Mouse (Mus musculus) liver, postnatal 0 days (tissue): Measurements from ENCODE around the gene B3gat1. TPM values are rescaled to one million over a fixed set of nuclear protein-coding genes. Genes with fewer than 3 reads are reported as not detected.
A peak's percentile ranks its signal among the peaks of the same experiment; 100 is the strongest.

Experiments used
- ATAC-seq: fragments of 200-750 bp; cut with Nextera tagmentation; 2 replicates; pipeline ENCODE4 v1.8.0; 2017; ENCODE audit warnings: mild to moderate bottlenecking, moderate library complexity
- DNase-seq: peaks from one replicate; pipeline ENCODE4 v3.0.0-alpha.2; 2016
- H3K27ac ChIP-seq: fragments of 300-500 bp; sonication (generic); 2 replicates; pipeline ENCODE4 v1.5.1; 2014; ENCODE audit warnings: antibody characterized with exemption, moderate library complexity, mild to moderate bottlenecking, low read depth
- H3K27me3 ChIP-seq: fragments of 300-500 bp; sonication (generic); 2 replicates; pipeline ENCODE4 v1.6.1; 2014; ENCODE audit warnings: low read length, control low read depth, mixed read lengths; ENCODE audit not compliant: insufficient read depth
- H3K36me3 ChIP-seq: fragments of 300-500 bp; sonication (generic); replicated peaks from 2 replicates; pipeline ENCODE4 v1.6.1; 2014; ENCODE audit warnings: mild to moderate bottlenecking, control low read depth, low read length, moderate library complexity, mixed read lengths; ENCODE audit not compliant: insufficient read depth
- H3K4me1 ChIP-seq: fragments of 300-500 bp; sonication (generic); 2 replicates; pipeline ENCODE4 v1.6.1; 2014; ENCODE audit warnings: antibody characterized with exemption, mild to moderate bottlenecking, control low read depth; ENCODE audit not compliant: insufficient read depth
- H3K4me2 ChIP-seq: fragments of 300-500 bp; sonication (generic); 2 replicates; pipeline ENCODE4 v1.6.1; 2014; ENCODE audit warnings: low read depth, mild to moderate bottlenecking, low read length, moderate library complexity, mixed read lengths
- H3K4me3 ChIP-seq: fragments of 300-500 bp; sonication (generic); 2 replicates; pipeline ENCODE4 v1.5.1; 2014; ENCODE audit warnings: low read depth, low read length
- H3K9ac ChIP-seq: fragments of 300-500 bp; sonication (generic); replicated peaks from 2 replicates; pipeline ENCODE4 v1.6.1; 2014; ENCODE audit warnings: mild to moderate bottlenecking, moderate library complexity
- H3K9me3 ChIP-seq: fragments of 300-500 bp; sonication (generic); 2 replicates; pipeline ENCODE4 v1.6.1; 2016; ENCODE audit warnings: mild to moderate bottlenecking, control low read depth, low read length, mixed read lengths
- CTCF ChIP-seq: sonication (generic); IDR thresholded peaks from 2 replicates; pipeline ENCODE4 v1.5.1; 2016; ENCODE audit warnings: antibody characterized with exemption, low read depth
- EP300 ChIP-seq: IDR thresholded peaks from 2 replicates; pipeline ENCODE4 v1.6.1; 2016; ENCODE audit warnings: antibody characterized with exemption, low read depth, mild to moderate bottlenecking
- WGBS: fragments of 180-500 bp; shearing (Covaris S2); extraction: QIAGEN DNeasy Blood & Tissue Kit; methylation state at CpG from one replicate; pipeline ENCODE4 v1.1.7; 2014; ENCODE audit not compliant: insufficient replicate concordance; 5-methylcytosine and 5-hydroxymethylcytosine counted together
- polyA plus RNA-seq: library from polyadenylated mRNA; unstranded; fragments of >200 nt; fragmentation: Nextera tagmentation; extraction: Ambion mirVana; gene quantifications from 2 replicates; pipeline ENCODE4 v1.2.1, GENCODE M21; 2015

B3gat1 gene
- polyA plus RNA-seq, 1 experiment from 2014 or later, result not detected

DNA sequence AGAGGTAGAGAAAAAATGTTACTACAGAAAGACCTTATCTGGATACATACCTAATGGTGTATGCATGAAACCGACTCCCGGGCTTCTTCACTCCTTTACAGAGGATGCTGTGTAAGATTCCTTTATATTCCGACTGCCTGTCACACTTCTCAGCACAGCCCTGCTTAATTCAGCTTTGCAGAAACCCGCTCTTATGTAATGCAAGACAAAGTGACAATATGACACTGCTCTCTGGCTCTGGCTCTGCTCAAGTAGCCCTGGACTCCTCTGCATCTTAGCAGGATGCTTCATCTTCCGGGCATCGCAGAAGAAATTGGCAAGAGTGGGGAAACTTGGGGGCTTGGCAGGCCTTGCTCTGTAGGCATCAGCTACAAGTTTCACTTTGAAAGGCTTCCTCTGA, 28.9 kb downstream of the B3gat1 start:
- DNase-seq (no peak), ATAC-seq (no peak)
- H3K4me2 ChIP-seq, result no peak overlapping the region
- H3K9me3 ChIP-seq, result no peaks in the 10 kb centered on the region
- H3K27ac ChIP-seq, result no peak overlapping the region
- TF ChIP-seq EP300 (no peak), CTCF (no peak)
- no peak overlapping the region for H3K4me3 ChIP-seq
- H3K27me3 ChIP-seq, result no peaks in the 10 kb centered on the region
- no peaks in the 10 kb centered on the region for H3K36me3 ChIP-seq
- no peaks in the 10 kb centered on the region for H3K4me1 ChIP-seq
- H3K9ac ChIP-seq, result no peak overlapping the region
- WGBS, result 73% methylated on average over 6 of the region's 6 CpGs

DNA sequence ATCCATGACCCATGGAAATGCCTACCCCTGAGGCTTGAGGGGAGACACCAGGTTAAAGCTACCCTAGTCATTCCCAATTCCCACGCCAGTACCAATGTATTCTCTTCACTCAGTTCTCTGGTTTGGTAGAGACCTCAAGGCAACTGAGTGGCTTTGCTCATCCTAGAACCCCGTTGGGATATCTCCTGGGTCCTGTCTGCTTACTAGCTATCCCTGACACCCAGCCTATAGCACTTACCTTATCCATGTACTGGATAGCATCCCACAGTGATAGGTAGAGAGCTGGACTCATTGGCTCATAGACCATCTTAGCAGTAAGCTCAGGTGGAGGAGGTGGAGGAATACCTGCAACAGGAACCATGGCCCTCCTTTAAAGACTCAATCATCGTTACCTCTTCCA, 34.7 kb downstream of the B3gat1 start:
- H3K27ac ChIP-seq, result no peak overlapping the region
- H3K36me3 ChIP-seq, result no peaks in the 10 kb centered on the region
- TF ChIP-seq CTCF (no peak), EP300 (no peak)
- no peak for ATAC-seq
- H3K27me3 ChIP-seq, result no peaks in the 10 kb centered on the region
- H3K4me1 ChIP-seq, result no peaks in the 10 kb centered on the region
- DNase-seq, result no peak
- WGBS, result 67% methylated on average over 3 of the region's 3 CpGs
- H3K9ac ChIP-seq, result no peak overlapping the region
- no peaks in the 10 kb centered on the region for H3K9me3 ChIP-seq
- H3K4me2 ChIP-seq, result no peak overlapping the region
- no peak overlapping the region for H3K4me3 ChIP-seq

DNA sequence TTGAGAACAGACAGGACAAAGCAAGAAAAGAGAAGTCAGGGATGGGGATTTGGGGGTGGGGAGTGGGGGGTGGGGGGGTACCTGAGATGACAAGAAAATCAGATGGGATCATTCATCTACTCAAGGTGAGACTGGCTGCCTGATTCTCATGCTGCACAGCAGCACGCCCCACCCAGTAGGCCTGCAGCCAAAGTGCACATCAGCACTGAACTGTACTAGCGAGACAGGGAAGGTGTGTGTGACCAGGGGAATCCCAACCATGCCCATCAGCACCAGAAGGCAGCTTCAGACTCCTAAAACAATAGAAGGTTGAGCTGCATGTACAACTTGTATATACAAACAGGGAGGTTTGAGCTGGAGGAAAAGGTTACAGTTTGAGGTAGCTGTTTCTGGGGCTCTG, 42.2 kb downstream of the B3gat1 start:
- ATAC-seq, result no peak
- Histone ChIP-seq H3K4me3 (no peak overlapping the region), H3K4me1 (no peaks in the 10 kb centered on the region), H3K27me3 (no peaks in the 10 kb centered on the region), H3K36me3 (no peaks in the 10 kb centered on the region), H3K9ac (no peak overlapping the region), H3K4me2 (no peak overlapping the region), H3K27ac (no peak overlapping the region), H3K9me3 (no peaks in the 10 kb centered on the region)
- 70% methylated on average over 2 of the region's 2 CpGs for WGBS
- TF ChIP-seq EP300 (no peak), CTCF (no peak)
- DNase-seq, result no peak

DNA sequence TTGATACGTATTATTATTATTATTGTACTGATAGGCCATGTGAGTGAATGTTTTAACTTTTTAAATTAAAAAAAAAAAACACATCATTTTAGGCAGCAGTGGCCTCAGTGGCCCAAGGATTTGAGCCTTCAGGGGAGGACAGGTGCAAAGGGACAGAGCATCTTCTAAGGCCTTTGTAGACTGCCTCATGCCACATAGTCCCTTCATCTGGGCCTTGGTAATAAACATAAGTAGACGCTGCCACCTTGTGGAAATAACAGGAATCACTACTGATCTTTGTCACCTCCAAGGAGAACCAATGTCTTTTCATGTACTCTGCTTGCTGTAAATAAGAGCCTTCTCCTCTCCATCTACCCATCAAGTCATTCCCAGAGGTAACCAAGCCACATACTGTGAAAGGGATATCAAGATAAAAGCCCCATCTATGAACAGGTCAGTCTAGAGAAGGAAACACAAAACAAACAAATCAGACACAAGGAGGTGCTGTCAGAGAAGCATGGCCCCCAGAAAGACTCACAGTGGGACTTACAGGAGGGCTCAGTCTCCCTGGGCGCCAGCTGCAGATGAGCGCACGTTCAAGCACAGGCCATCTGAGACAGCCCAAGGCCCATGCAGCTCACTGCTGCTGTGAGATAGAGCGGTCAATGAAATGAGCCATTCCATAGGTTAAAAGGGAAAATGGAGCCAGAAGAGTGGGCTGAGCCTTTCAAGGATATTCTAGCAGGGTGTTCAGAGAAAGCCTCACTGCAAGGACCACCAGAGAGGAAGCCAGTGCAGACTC, 42.8 kb downstream of the B3gat1 start:
- no peak overlapping the region for H3K4me3 ChIP-seq
- TF ChIP-seq CTCF (peak; percentile 68), EP300 (no peak)
- H3K27me3 ChIP-seq, result no peaks in the 10 kb centered on the region
- 56% methylated on average over 6 of the region's 6 CpGs for WGBS
- no peak overlapping the region for H3K9ac ChIP-seq
- DNase-seq, result no peak
- H3K27ac ChIP-seq, result no peak overlapping the region
- no peaks in the 10 kb centered on the region for H3K4me1 ChIP-seq
- no peaks in the 10 kb centered on the region for H3K36me3 ChIP-seq
- no peak overlapping the region for H3K4me2 ChIP-seq
- H3K9me3 ChIP-seq, result no peaks in the 10 kb centered on the region
- ATAC-seq, result no peak

DNA sequence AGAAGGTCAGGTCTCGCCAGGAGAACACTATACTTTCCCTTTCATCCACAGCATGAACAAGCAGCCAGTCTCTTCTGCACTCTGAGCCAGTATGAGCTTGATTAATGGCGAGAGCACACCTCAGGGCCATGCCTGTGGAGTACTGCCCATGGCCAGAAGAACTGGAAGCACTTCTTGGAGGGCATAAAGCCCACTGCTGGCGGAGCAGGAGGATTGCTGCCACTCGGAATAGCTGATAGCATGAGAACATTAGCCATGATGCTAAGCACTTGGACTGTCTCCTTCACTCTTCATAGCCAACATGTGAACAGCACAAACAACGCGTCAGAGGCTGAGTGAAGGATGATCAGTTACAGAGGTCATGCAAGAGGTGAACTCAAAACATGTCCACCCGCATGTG, 44.9 kb downstream of the B3gat1 start:
- Histone ChIP-seq H3K36me3 (no peaks in the 10 kb centered on the region), H3K9ac (no peak overlapping the region), H3K27ac (no peak overlapping the region), H3K9me3 (no peaks in the 10 kb centered on the region), H3K27me3 (no peaks in the 10 kb centered on the region), H3K4me1 (no peaks in the 10 kb centered on the region), H3K4me2 (no peak overlapping the region), H3K4me3 (no peak overlapping the region)
- no peak for ATAC-seq
- no peak for DNase-seq
- TF ChIP-seq EP300 (no peak), CTCF (no peak)
- WGBS, result 65% methylated on average over 7 of the region's 7 CpGs

DNA sequence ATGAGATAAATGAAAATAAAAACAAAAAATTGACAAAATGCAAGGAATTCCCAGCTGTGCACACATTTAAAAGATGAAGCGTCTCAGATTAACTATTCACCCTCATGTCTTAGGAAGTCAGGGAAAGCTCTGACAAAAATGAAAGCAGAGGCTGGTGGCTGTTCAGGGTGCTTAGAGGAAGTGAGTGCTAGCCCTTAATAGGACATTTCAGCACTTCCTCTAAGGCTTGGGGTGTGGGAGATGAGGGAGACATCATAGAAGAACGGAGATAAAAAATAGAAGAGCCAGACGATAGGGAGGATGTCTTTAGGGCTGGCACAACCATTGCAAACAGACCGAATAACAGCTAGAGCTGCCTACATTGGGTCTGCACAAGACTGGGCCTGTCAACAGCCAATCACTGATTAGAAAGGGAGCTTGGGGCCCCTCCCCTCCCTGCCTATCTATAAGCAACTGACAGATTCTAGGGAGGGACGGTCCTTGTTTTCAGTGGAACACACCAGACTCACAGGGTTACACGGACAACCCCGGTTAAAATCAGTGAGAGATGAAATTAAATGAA, 50.0 kb downstream of the B3gat1 start:
- no peak overlapping the region for H3K9ac ChIP-seq
- H3K4me2 ChIP-seq, result no peak overlapping the region
- no peak for ATAC-seq
- H3K36me3 ChIP-seq, result no peaks in the 10 kb centered on the region
- DNase-seq, result no peak
- 45% methylated on average over 7 of the region's 7 CpGs for WGBS
- no peaks in the 10 kb centered on the region for H3K4me1 ChIP-seq
- H3K27me3 ChIP-seq, result no peaks in the 10 kb centered on the region
- no peak overlapping the region for H3K4me3 ChIP-seq
- no peak for TF ChIP-seq EP300
- TF ChIP-seq CTCF, result no peak
- no peaks in the 10 kb centered on the region for H3K9me3 ChIP-seq
- no peak overlapping the region for H3K27ac ChIP-seq
